Mouse (Mus musculus) T-helper 17 cell (primary cell): Measurements from ENCODE around the gene Rpl22.

ENCODE experiments used
- in situ Hi-C, 2 experiments: fragments of 300-600 bp; cut with MboI, MseI; formaldehyde crosslinking; loops; 1 replicate in 1 of 2; 2 replicates in 1 of 2; pipeline ENCODE4 v1.15.1; 2025; ENCODE audit warnings: high pct_unique_total_duplicates in 2 of 2

Rpl22 gene

DNA sequence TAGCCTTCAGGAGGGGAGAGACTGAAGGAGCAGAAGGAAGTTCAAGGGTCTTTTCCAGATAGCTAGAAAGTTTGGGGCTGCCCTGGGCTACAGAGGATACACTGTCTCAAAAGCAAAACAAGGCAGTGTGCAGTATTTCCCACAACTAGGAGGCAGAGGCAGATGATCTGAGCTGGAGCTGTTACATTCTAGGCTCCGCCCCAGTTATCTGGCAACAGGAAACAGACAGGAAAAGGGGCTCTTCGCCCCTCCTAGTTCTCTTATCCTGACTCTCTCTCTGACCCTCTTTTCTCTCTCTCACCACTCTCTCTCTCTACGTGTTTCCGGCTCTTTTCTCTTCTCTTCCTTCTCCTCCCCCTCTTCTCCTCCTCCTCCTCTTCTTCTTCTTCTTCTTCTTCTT is 29.6 kb upstream of the Rpl22 start:
- in situ Hi-C loops: loop anchor here (10.0 kb wide), 2 partner anchors 431 to 1251 kb away; partner anchors contain the start of genes Camta1 (in 1 of the 2) and Per3 (in 1 of the 2)

- in situ Hi-C loops: loop anchor here (10.0 kb wide), 2 partner anchors 432 to 1252 kb away; partner anchors contain the start of genes Camta1 (in 1 of the 2) and Per3 (in 1 of the 2)
Observed at GRCm38 (mm10) chr4:152296371-152296770, 29.2 kb upstream of the Rpl22 start.

DNA sequence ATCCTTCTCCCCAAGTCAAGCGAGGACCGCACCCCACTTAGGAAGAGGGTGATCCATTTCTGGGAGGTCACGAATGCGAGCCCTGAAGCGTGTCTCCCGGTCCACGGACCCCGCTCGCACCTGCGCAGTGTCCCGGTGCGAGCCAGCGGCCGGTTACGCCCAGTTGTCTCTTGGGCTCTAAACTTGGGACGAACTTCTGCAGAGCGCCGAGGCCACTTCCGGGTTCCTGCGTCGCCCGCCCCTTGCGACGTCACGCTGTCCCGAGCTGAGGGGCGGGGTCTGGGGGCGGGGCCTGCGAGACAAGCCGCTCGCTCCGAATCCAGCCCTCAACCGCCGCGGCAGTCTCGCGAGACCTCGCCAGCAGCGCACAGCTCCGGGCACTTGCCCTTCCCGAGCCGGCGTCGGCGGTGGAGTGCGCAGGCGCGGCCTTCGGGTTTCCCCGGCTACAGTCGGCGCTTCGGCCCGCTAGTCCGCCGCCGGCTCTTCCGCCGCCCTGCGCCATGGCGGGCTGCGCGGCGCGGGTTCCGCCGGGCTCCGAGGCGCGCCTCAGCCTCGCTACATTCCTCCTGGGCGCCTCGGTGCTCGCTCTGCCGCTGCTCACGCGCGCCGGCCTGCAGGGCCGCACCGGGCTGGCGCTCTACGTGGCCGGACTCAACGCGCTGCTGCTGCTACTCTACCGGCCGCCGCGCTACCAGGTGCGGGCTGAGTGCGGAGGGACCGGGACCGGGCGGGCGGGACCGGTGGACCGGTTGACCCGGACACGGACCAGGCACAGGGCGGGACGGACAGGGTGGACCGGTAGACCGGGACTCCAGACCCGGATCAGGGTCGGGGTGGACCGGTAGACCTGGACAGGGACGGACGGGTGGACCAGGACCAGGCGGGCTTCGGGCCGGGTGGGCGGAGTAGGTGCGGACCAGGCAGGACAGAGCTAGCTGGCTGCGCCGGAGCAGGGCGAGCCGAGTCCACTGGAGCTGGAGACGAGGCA is 28.4 kb upstream of the Rpl22 start, which contains the start of gene Icmt:
TSS of gene Icmt (plus strand) at position 354 of the 988 bp plus-strand sequence.
- in situ Hi-C loops: loop anchor here (10.0 kb wide), 2 partner anchors 432 to 1252 kb away; partner anchors contain the start of genes Camta1 (in 1 of the 2) and Per3 (in 1 of the 2)

- in situ Hi-C loops: loop anchor here (10.0 kb wide), 2 partner anchors 434 to 1254 kb away; partner anchors contain the start of genes Camta1 (in 1 of the 2) and Per3 (in 1 of the 2)
Observed at GRCm38 (mm10) chr4:152298836-152299235, 26.7 kb upstream of the Rpl22 start.

GRCm38 (mm10) chr4:152300375-152300774 is 25.2 kb upstream of the Rpl22 start:
- in situ Hi-C loops: no loop called here

GRCm38 (mm10) chr4:152302012-152302411 is 23.5 kb upstream of the Rpl22 start:
- in situ Hi-C loops: no loop called here

GRCm38 (mm10) chr4:152303172-152303571 is 22.4 kb upstream of the Rpl22 start:
- in situ Hi-C loops: no loop called here

GRCm38 (mm10) chr4:152304685-152305084 is 20.9 kb upstream of the Rpl22 start:
- in situ Hi-C loops: no loop called here

- in situ Hi-C loops: no loop called here
Observed at GRCm38 (mm10) chr4:152305991-152306390, 19.6 kb upstream of the Rpl22 start.

DNA sequence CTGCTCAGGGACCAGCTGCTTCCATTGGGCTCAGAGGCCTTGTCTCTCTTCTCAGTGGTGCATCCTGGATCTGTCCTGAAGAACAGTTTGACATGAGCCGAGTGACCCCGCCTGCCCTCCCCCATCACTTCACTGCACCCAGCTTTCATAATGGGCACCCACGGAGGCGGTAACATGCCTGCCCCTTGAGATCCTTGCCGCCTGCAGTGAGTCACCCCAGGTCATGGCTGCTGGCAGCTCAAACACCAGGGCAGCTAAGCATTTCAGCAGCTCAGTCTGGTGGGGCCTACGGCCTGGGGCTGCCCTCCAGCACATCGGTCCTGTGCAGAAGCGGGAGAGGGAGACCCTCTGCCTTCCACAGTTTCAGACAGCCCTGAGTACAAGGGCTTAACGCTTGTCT is 18.0 kb upstream of the Rpl22 start:
- in situ Hi-C loops: no loop called here

GRCm38 (mm10) chr4:152312186-152312585 is 13.4 kb upstream of the Rpl22 start:
- in situ Hi-C loops: loop anchor here in 1 of 2 experiments (10.0 kb wide), 1 partner anchor 1653 kb away; no protein-coding TSS in a partner anchor

GRCm38 (mm10) chr4:152313211-152313632 is 12.3 kb upstream of the Rpl22 start:
- in situ Hi-C loops: loop anchor here in 1 of 2 experiments (10.0 kb wide), 1 partner anchor 1652 kb away; no protein-coding TSS in a partner anchor

DNA sequence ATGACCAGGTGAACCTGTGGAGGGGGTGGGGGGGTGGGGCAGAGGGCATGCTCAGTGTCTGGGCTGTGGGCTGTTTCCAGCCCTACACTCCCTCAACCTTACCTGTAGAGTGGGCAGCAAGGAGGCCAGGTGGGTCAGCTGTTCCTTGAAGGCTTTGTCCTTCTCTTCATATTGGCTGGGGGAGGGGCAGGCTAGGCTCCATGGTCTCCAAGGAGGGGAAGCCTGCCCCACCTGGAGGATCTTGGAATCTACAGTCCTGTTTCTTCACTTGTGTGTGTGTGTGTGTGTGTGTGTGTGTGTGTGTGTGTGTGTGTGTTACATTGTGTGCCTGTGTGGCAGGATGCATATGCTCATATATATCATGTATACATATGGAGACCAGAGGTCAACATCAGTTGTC is 11.6 kb upstream of the Rpl22 start:
- in situ Hi-C loops: loop anchor here in 1 of 2 experiments (10.0 kb wide), 1 partner anchor 1651 kb away; no protein-coding TSS in a partner anchor

- in situ Hi-C loops: loop anchor here in 1 of 2 experiments (10.0 kb wide), 1 partner anchor 1649 kb away; no protein-coding TSS in a partner anchor
Observed at GRCm38 (mm10) chr4:152315498-152316213, 9.9 kb upstream of the Rpl22 start.

GRCm38 (mm10) chr4:152317631-152318033 is 7.9 kb upstream of the Rpl22 start:
- in situ Hi-C loops: loop anchor here in 1 of 2 experiments (10.0 kb wide), 1 partner anchor 1647 kb away; no protein-coding TSS in a partner anchor

DNA sequence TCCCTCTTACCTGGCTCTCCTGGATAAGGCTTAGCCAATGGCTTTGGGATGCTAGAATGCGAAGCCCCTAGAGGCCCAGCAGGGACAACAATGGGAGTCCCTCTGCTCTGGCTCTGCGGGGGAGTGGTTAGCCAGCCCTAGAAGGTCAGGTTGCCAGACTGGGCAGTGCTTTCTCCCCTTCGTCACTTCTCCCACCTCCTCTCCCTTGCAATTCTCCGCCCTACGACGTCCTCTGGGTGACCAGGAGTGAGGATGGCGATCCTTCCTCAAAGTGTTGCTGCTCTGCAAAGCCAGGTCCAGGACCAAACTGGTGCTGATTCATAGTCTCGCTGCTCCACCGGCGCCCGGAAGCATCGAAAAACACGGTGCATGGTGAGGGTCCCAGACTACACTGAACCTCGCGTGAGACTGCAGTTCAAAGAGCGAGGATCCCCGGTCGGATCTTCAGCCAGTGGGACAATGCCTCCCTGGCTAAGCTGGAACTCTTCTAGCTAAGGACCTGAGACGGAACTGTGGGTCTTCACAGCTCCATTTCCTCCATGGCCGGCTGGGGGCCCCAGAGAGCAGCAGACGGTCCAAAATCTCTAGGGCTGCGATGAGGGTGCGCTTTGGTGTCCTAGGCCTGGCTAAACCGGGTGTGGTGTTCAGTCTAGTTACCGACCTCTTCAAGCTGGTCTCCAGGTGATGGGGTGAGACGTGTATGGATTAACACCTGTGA is 6.9 kb upstream of the Rpl22 start, which contains the start of gene Rnf207:
TSS of gene Rnf207 (minus strand) at position 477 of the 718 bp plus-strand sequence.
- in situ Hi-C loops: loop anchor here in 1 of 2 experiments (10.0 kb wide), 1 partner anchor 1646 kb away; no protein-coding TSS in a partner anchor

DNA sequence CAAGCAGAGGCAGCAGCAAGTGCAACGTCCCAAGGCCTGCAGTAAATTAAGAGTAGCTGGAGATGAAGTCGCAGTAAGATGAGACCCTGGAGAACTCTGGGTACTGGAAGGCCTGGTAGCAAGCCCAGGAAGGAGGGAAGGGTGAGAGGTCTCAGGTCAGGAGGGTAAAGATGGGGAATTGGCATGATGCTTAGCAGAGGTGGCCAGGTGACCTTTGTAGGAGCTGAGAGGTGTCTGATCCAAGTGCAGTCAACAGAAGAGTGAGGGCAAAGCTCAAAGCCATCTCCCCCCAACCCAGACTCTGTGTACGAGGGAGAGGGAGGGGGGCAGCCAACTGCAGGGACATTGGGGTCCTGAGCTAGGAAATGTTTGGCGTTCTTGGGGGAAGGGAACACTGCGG is 4.1 kb upstream of the Rpl22 start:
- in situ Hi-C loops: no loop called here

DNA sequence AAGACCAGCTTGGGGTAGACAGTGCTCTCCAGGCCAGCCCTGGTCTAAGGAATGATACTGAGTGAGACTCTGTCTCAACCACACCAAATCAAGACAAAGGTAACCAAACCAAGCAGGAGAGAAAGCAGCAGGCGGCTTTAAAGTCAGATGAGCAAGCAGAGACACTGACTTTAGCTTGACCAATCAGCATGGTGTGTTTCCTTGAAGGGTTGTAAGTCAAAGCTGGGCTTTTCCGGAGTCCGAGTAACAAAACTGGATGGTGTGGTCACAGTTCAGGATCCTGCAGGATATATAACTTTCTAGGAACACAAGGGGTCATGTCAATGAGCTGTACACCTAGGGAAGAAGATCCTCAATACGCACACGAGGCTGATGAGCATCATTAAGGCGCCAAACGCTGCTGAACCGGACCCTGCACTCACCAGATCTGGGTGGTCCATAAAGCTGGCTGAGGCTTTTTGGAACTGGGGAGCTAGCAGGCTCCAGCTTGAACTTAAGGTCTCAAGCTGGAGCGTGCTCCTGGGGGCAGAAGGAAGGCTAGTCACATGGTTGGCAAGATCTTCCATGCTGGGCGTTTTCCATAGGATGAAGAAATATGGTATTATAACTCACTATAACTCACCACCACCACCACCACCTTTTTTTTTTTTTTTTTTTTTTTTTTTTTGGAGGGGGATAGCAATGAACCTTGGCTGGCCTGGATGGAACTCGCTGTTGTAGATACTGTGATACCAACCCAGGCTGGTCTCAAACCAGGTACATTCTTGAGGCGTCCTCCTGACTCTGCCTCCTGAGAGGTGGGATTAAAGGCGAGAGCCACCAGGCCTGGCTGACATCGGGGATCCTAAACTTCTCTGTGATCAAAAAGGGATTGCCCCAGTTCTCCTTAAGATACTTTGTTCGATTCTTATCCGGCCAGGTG is 640 bp upstream of the Rpl22 start:
- in situ Hi-C loops: no loop called here

GRCm38 (mm10) chr4:152326543-152326942 is 1.0 kb downstream of the Rpl22 start:
- in situ Hi-C loops: no loop called here
